Mouse (Mus musculus): ENCODE data around the gene Strn3.

- TF ChIP-seq CTCF (IDR thresholded peaks at IDR 0.05): no peak
- TF ChIP-seq POLR2A (IDR thresholded peaks at IDR 0.05; ENCODE audit: insufficient read depth, low read depth, low read length): no peak
Observed at GRCm38 (mm10) chr12:51612361-51612760, 79.3 kb downstream of the Strn3 start.
